In genomic region chr10:68541139-68541942, GRCm38 (mm10) we compare ENCODE assay signal across 8 mouse cellular contexts. TPM values are rescaled to one million over a fixed set of nuclear protein-coding genes. Genes with fewer than 3 reads are reported as not detected.
DNase-seq lines count a peak whose midpoint lies in the region; ATAC-seq and TF ChIP-seq lines count a peak whose summit lies in the region.

Cabcoco1 (minus strand) TSS chr10:68541896.

- H3K9ac ChIP-seq in forebrain, postnatal 0 days: peak within 1 kb of the TSS; percentile 33; the same call in 1 of the 2 replicates
- peak within 1 kb of the TSS; percentile 53 for H3K9ac ChIP-seq in hindbrain, embryonic 13.5 days
- peak within 1 kb of the TSS; percentile 62 for H3K9ac ChIP-seq in lung, embryonic 16.5 days (ENCODE audit: low read length)

- H3K4me2 ChIP-seq in forebrain, postnatal 0 days (ENCODE audit: low read depth): peak within 1 kb of the TSS; percentile 55
- H3K4me2 ChIP-seq in hindbrain, embryonic 13.5 days: peak within 1 kb of the TSS; percentile 55
- H3K4me2 ChIP-seq in lung, embryonic 16.5 days (ENCODE audit: low read depth, low read length): peak within 1 kb of the TSS; percentile 66

- H3K27me3 ChIP-seq in forebrain, postnatal 0 days (ENCODE audit: insufficient read depth, low read length): no peaks in the 10 kb centered on the region
- no peaks in the 10 kb centered on the region for H3K27me3 ChIP-seq in hindbrain, embryonic 13.5 days
- no peaks in the 10 kb centered on the region for H3K27me3 ChIP-seq in lung, embryonic 16.5 days (ENCODE audit: control insufficient read depth, insufficient read depth, low read depth, low read length)

- TF ChIP-seq CTCF in brain, embryonic 14.5 days (IDR thresholded peaks at IDR 0.05; ENCODE audit: borderline replicate concordance, extremely low read depth, insufficient read depth, insufficient read length): no peak
- TF ChIP-seq CTCF in forebrain, postnatal 0 days (IDR thresholded peaks at IDR 0.05; ENCODE audit: low read depth): no peak

- peaks cover 12% of the 10 kb centered on the region; the same call in 1 of the 2 replicates for H3K4me1 ChIP-seq in forebrain, postnatal 0 days (ENCODE audit: insufficient read depth)
- peaks cover 16% of the 10 kb centered on the region for H3K4me1 ChIP-seq in hindbrain, embryonic 13.5 days (replicated peaks)
- peaks cover 34% of the 10 kb centered on the region for H3K4me1 ChIP-seq in lung, embryonic 16.5 days (replicated peaks; ENCODE audit: control insufficient read depth, insufficient read depth, low read length)

- no peak for TF ChIP-seq POLR2A in brain, embryonic 14.5 days (IDR thresholded peaks at IDR 0.05; ENCODE audit: borderline replicate concordance, extremely low read depth, insufficient read depth, insufficient read length, poor library complexity, severe bottlenecking)

- no peaks in the 10 kb centered on the region for H3K9me3 ChIP-seq in forebrain, postnatal 0 days (ENCODE audit: low read length)
- no peaks in the 10 kb centered on the region for H3K9me3 ChIP-seq in hindbrain, embryonic 13.5 days
- no peaks in the 10 kb centered on the region for H3K9me3 ChIP-seq in lung, embryonic 16.5 days (ENCODE audit: control insufficient read depth, low read length)

- H3K4me3 ChIP-seq in forebrain, postnatal 0 days (ENCODE audit: low read depth, low read length): peak within 1 kb of the TSS; percentile 30
- H3K4me3 ChIP-seq in hindbrain, embryonic 13.5 days: peak within 1 kb of the TSS; percentile 36
- peak within 1 kb of the TSS; percentile 52 for H3K4me3 ChIP-seq in lung, embryonic 16.5 days (ENCODE audit: low read length)

- 15% methylated on average over 17 of the region's 17 CpGs for WGBS in forebrain, postnatal 0 days
- WGBS in hindbrain, embryonic 13.5 days: 7% methylated on average over 17 of the region's 17 CpGs
- 8% methylated on average over 17 of the region's 17 CpGs for WGBS in lung, embryonic 16.5 days

- H3K36me3 ChIP-seq in forebrain, postnatal 0 days (ENCODE audit: insufficient read depth): no peaks in the 10 kb centered on the region
- H3K36me3 ChIP-seq in hindbrain, embryonic 13.5 days: no peaks in the 10 kb centered on the region
- no peaks in the 10 kb centered on the region for H3K36me3 ChIP-seq in lung, embryonic 16.5 days (ENCODE audit: control insufficient read depth, insufficient read depth, low read length)

- peak; percentile 42; the same call in 1 of the 2 replicates for ATAC-seq in forebrain, postnatal 0 days
- ATAC-seq in hindbrain, embryonic 13.5 days (ENCODE audit: low FRiP score): peak; percentile 26; the same call in 1 of the 2 replicates
- peak; percentile 43 for ATAC-seq in lung, embryonic 16.5 days (ENCODE audit: low read depth)

- DNase-seq in CD4-positive, CD25-positive, alpha-beta regulatory T cell, adult 2 months (ENCODE audit: low read depth, low spot score): peak; percentile 93
- DNase-seq in brain, embryonic 14.5 days (ENCODE audit: low read depth): peak; percentile 56
- peak; percentile 62 for DNase-seq in forebrain, postnatal 0 days
- peak; percentile 40 to 61 for DNase-seq in layer of hippocampus, postnatal 14 days (ENCODE audit: low spot score in 2 of 2)
- peak; percentile 66 for DNase-seq in ovary, adult 18-20 months (ENCODE audit: low spot score)
- peak; percentile 85 for DNase-seq in thymus, postnatal 0 days (ENCODE audit: low spot score)

- no peak within 1 kb of the TSS for H3K27ac ChIP-seq in forebrain, postnatal 0 days (ENCODE audit: low read depth, low read length)
- H3K27ac ChIP-seq in hindbrain, embryonic 13.5 days: peak within 1 kb of the TSS; percentile 10; the same call in 1 of the 2 replicates
- peak within 1 kb of the TSS; percentile 56 for H3K27ac ChIP-seq in lung, embryonic 16.5 days (ENCODE audit: low read length)

RNA-seq across cellular contexts. Expression of gene Cabcoco1, which starts in this region (rescaled TPM):
- 0.29 and 0.82 TPM in 2 replicates for polyA plus RNA-seq in brain, embryonic 14.5 days (2012; rRNA removed)
- total RNA-seq in forebrain, postnatal 0 days (2014; rRNA removed): 0.77 and 1.2 TPM in 2 replicates
- polyA plus RNA-seq in forebrain, postnatal 0 days (2015; fragmentation: Nextera tagmentation; extraction: Ambion mirVana): 2.1 and 3.0 TPM in 2 replicates
- 1.0 and 1.6 TPM in 2 replicates for polyA plus RNA-seq in hindbrain, embryonic 13.5 days (2015; fragmentation: Nextera tagmentation; extraction: Ambion mirVana)
- 1 to 10 TPM; 2.4 to 3.5 TPM for total RNA-seq in layer of hippocampus, postnatal 14 days (2021)
- 11.0 and 11.4 TPM in 2 replicates for polyA plus RNA-seq in lung, embryonic 16.5 days (2015; fragmentation: Nextera tagmentation; extraction: Ambion mirVana)
- polyA plus RNA-seq in thymus, postnatal 0 days (2015; fragmentation: Nextera tagmentation; extraction: Ambion mirVana): 2.2 and 3.1 TPM in 2 replicates

Comparison
In these comparisons a context has a peak if more than half of its experiments do, and no peak if none do; other contexts are left out.
1. Peak in DNase-seq in brain, embryonic 14.5 days; RNA of the gene not detected or under 1 TPM.